Mouse (Mus musculus): ENCODE data around the gene Edem2. TPM values are rescaled to one million over a fixed set of nuclear protein-coding genes. Genes with fewer than 3 reads are reported as not detected.
"Not testable (repeated sequence)": the region's sequence is repeated elsewhere in the genome, so short reads cannot be mapped to it uniquely, and the experiment has no call there.

Gene Edem2
- polyA plus RNA-seq, 1 experiment from 2014 or later, result 39.4 TPM

GRCm38 (mm10) chr2:155701399-155701919, 27.8 kb downstream of the Edem2 start:
- Histone ChIP-seq H3K27me3 (no peaks in the 10 kb centered on the region), H3K4me3 (replicated peaks) (no peak overlapping the region), H3K27ac (replicated peaks) (no peak overlapping the region), H3K9ac (no peak overlapping the region), H3K4me2 (replicated peaks) (no peak overlapping the region), H3K36me3 (peaks cover 33% of the 10 kb centered on the region), H3K9me3 (replicated peaks) (no peaks in the 10 kb centered on the region), H3K4me1 (no peaks in the 10 kb centered on the region)
- 84% methylated on average over 19 of the region's 19 CpGs for WGBS
- no peak for ATAC-seq (ENCODE audit: insufficient number of reproducible peaks, low FRiP score, low TSS enrichment, low read depth)

- not testable (repeated sequence) for H3K4me2 ChIP-seq (replicated peaks); H3K27ac ChIP-seq (replicated peaks); ATAC-seq (ENCODE audit: insufficient number of reproducible peaks, low FRiP score, low TSS enrichment, low read depth); H3K4me1 ChIP-seq; H3K9ac ChIP-seq; H3K27me3 ChIP-seq; H3K4me3 ChIP-seq (replicated peaks); H3K9me3 ChIP-seq (replicated peaks)
- WGBS, result 89% methylated on average over 6 of the region's 6 CpGs
- H3K36me3 ChIP-seq, result peaks cover 14% of the 10 kb centered on the region; the same call in 1 of the 2 replicates
Measured at GRCm38 (mm10) chr2:155698443-155698842, 30.8 kb downstream of the Edem2 start.

- Histone ChIP-seq H3K4me3 (replicated peaks) (no peak overlapping the region), H3K4me2 (replicated peaks) (no peak overlapping the region), H3K27me3 (no peaks in the 10 kb centered on the region), H3K36me3 (0 out of 2 replicates have a peak, but pooled peaks cover 3% of the 10 kb centered on the region), H3K9ac (no peak overlapping the region), H3K27ac (replicated peaks) (no peak overlapping the region), H3K4me1 (no peaks in the 10 kb centered on the region), H3K9me3 (replicated peaks) (no peaks in the 10 kb centered on the region)
- no peak for ATAC-seq (ENCODE audit: insufficient number of reproducible peaks, low FRiP score, low TSS enrichment, low read depth)
- WGBS, result 75% methylated on average over 7 of the region's 7 CpGs
Measured at GRCm38 (mm10) chr2:155696851-155697250, 32.4 kb downstream of the Edem2 start.

DNA sequence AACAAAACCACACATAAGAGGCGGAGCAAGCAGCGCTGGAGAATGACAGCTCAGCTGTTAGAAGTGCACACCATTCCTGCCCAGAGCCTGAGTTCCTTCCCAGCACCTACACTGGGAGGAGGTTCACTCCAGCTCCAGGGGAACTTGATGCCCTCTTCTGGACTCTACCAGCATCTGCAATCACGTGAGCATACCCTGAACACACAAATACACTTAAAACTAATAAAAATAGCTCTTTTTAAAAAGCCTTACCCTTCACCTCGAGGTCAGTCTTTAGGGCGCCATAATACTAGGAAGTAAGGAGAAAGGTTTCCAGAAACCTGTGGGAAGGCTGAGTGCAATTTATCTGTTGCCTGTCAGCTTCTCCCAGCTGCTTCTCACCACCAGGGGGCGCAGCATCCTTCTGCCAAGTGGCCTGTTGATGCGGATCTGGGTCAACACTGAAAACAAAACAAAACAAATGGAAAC, 33.1 kb downstream of the Edem2 start:
- ATAC-seq (ENCODE audit: insufficient number of reproducible peaks, low FRiP score, low TSS enrichment, low read depth), result no peak
- Histone ChIP-seq H3K36me3 (no peaks in the 10 kb centered on the region), H3K9ac (no peak overlapping the region), H3K4me2 (replicated peaks) (no peak overlapping the region), H3K4me3 (replicated peaks) (no peak overlapping the region), H3K9me3 (replicated peaks) (no peaks in the 10 kb centered on the region), H3K27ac (replicated peaks) (no peak overlapping the region), H3K4me1 (peaks cover 2% of the 10 kb centered on the region), H3K27me3 (no peaks in the 10 kb centered on the region)
- WGBS, result 14% methylated on average over 7 of the region's 7 CpGs

DNA sequence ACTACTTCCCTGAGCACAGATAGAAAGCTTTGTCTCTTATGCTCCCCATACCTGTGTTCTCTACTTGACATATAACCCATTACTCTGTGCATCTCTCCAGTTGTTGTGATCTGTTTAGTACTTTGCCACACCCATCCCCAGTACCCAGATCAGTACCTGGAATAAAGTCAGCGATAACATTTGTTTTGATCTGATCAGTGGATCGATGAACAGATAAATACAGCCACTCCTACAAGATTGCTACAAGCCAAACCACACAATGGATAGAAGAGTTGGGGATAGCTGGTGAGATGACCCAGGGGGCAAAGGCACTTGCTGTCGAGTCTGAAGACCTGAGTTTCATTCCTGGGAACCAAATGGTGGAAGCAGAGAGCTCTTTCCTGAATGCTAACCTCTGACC, 34.0 kb downstream of the Edem2 start:
- Histone ChIP-seq H3K4me3 (replicated peaks) (no peak overlapping the region), H3K9ac (no peak overlapping the region), H3K9me3 (replicated peaks) (no peaks in the 10 kb centered on the region), H3K36me3 (no peaks in the 10 kb centered on the region; the same call in 1 of the 2 replicates), H3K4me2 (replicated peaks) (no peak overlapping the region), H3K27ac (replicated peaks) (no peak overlapping the region), H3K4me1 (peaks cover 10% of the 10 kb centered on the region), H3K27me3 (no peaks in the 10 kb centered on the region)
- no peak for ATAC-seq (ENCODE audit: insufficient number of reproducible peaks, low FRiP score, low TSS enrichment, low read depth)
- WGBS, result 65% methylated on average over 3 of the region's 3 CpGs

GRCm38 (mm10) chr2:155694564-155694963, 34.7 kb downstream of the Edem2 start:
- Histone ChIP-seq H3K4me3 (replicated peaks) (no peak overlapping the region), H3K27me3 (no peaks in the 10 kb centered on the region), H3K36me3 (no peaks in the 10 kb centered on the region; the same call in 1 of the 2 replicates), H3K9me3 (replicated peaks) (no peaks in the 10 kb centered on the region), H3K4me2 (replicated peaks) (no peak overlapping the region), H3K27ac (replicated peaks) (no peak overlapping the region), H3K9ac (no peak overlapping the region), H3K4me1 (peaks cover 15% of the 10 kb centered on the region)
- WGBS, result 69% methylated on average over 2 of the region's 2 CpGs
- ATAC-seq (ENCODE audit: insufficient number of reproducible peaks, low FRiP score, low TSS enrichment, low read depth), result no peak

- 74% methylated on average over 4 of the region's 4 CpGs for WGBS
- H3K36me3 ChIP-seq, result no peaks in the 10 kb centered on the region; the same call in 1 of the 2 replicates
- H3K27ac ChIP-seq (replicated peaks), result no peak overlapping the region
- H3K27me3 ChIP-seq, result no peaks in the 10 kb centered on the region
- H3K4me3 ChIP-seq (replicated peaks), result no peak overlapping the region
- no peaks in the 10 kb centered on the region for H3K9me3 ChIP-seq (replicated peaks)
- no peak for ATAC-seq (ENCODE audit: insufficient number of reproducible peaks, low FRiP score, low TSS enrichment, low read depth)
- no peak overlapping the region for H3K9ac ChIP-seq
- no peak overlapping the region for H3K4me2 ChIP-seq (replicated peaks)
- peaks cover 19% of the 10 kb centered on the region for H3K4me1 ChIP-seq
Measured at GRCm38 (mm10) chr2:155693136-155693535, 36.1 kb downstream of the Edem2 start.

DNA sequence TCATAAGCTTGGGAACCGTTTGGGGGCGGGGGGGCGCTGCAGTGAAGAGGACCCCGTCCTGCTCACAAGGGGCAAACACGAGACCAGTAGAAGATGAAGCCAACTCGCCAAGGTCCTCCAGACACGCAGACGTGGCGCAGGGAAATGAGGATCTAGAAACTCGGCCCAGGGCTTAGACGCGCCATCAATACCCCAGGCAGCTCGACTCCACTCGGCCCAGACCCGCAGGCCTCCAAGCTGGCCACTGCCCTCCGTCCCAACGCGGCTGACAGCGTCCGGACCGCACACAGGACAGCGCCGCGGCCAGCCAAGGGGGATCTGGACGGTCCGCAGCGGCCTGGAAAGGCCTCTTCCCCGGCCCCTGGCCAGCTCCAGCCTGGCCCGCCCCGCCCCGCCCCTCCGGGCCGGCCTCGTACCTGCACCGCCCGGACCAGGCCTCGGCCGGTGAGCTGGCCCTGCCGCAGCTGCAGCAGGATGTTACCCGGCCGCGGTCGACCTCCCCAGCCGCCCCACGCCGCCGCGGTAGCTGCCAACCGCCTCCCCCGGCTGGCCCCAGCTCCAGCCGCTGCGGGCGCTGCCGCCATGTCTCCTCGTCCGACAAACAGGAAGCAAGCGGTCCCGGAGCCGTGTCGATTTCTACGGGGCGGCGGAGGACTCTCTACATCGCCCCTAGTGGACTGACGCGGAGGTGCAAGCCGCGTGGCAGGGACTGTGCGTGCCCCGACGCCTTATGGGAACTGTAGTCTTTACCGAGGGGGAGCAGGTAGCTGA, 37.4 kb downstream of the Edem2 start, which contains the start of gene Trpc4ap:
Trpc4ap (minus strand) TSS at position 662 of the 771 bp plus-strand sequence.
- under 1% methylated on average over 69 of the region's 72 CpGs for WGBS
- no peaks in the 10 kb centered on the region for H3K27me3 ChIP-seq
- H3K27ac ChIP-seq (replicated peaks), result peak within 1 kb of the TSS; percentile 86
- no peaks in the 10 kb centered on the region; the same call in none of the 2 replicates for H3K36me3 ChIP-seq
- peak within 1 kb of the TSS; percentile 69 for H3K4me2 ChIP-seq (replicated peaks)
- ATAC-seq (ENCODE audit: insufficient number of reproducible peaks, low FRiP score, low TSS enrichment, low read depth), result peak; percentile 94
- peaks cover 19% of the 10 kb centered on the region for H3K4me1 ChIP-seq
- H3K4me3 ChIP-seq (replicated peaks), result peak within 1 kb of the TSS; percentile 97
- H3K9ac ChIP-seq, result peak within 1 kb of the TSS; percentile 95
- H3K9me3 ChIP-seq (replicated peaks), result no peaks in the 10 kb centered on the region

- Histone ChIP-seq H3K4me1 (peaks cover 19% of the 10 kb centered on the region), H3K4me2 (replicated peaks) (peak overlapping the region; percentile 69), H3K36me3 (no peaks in the 10 kb centered on the region; the same call in none of the 2 replicates), H3K27me3 (no peaks in the 10 kb centered on the region), H3K4me3 (replicated peaks) (peak overlapping the region; percentile 97), H3K9me3 (replicated peaks) (no peaks in the 10 kb centered on the region), H3K27ac (replicated peaks) (peak overlapping the region; percentile 86), H3K9ac (peak overlapping the region; percentile 95)
- WGBS, result 5% methylated on average over 8 of the region's 8 CpGs
- no peak for ATAC-seq (ENCODE audit: insufficient number of reproducible peaks, low FRiP score, low TSS enrichment, low read depth)
Measured at GRCm38 (mm10) chr2:155691336-155691722, 37.9 kb downstream of the Edem2 start.

DNA sequence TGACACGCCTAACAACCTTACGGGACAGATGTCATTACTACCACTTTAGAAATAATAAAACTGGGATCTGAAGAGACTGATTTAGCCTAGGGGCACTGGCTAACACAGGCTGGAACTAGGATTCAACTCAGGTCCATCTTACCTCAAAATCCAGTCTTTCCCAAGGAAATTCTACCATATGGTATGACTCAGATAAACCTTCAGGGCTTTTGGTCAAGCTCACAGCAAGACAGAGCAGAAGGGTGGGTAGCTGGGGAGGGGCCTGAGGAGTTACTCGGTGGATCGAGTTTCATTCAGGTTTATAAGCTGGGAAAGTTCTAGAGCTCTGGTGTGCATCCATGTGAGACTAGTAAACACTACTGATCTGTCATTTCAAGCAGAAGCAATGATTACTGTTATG, 40.1 kb downstream of the Edem2 start:
- 68% methylated on average over 4 of the region's 4 CpGs for WGBS
- H3K4me2 ChIP-seq (replicated peaks), result no peak overlapping the region
- no peak overlapping the region for H3K9ac ChIP-seq
- H3K9me3 ChIP-seq (replicated peaks), result no peaks in the 10 kb centered on the region
- peaks cover 19% of the 10 kb centered on the region for H3K4me1 ChIP-seq
- H3K4me3 ChIP-seq (replicated peaks), result no peak overlapping the region
- no peaks in the 10 kb centered on the region; the same call in none of the 2 replicates for H3K36me3 ChIP-seq
- no peaks in the 10 kb centered on the region for H3K27me3 ChIP-seq
- no peak overlapping the region for H3K27ac ChIP-seq (replicated peaks)
- no peak for ATAC-seq (ENCODE audit: insufficient number of reproducible peaks, low FRiP score, low TSS enrichment, low read depth)

GRCm38 (mm10) chr2:155687746-155688145, 41.5 kb downstream of the Edem2 start:
- H3K4me1 ChIP-seq, result peaks cover 19% of the 10 kb centered on the region
- ATAC-seq (ENCODE audit: insufficient number of reproducible peaks, low FRiP score, low TSS enrichment, low read depth), result no peak
- no peaks in the 10 kb centered on the region for H3K27me3 ChIP-seq
- no peak overlapping the region for H3K9ac ChIP-seq
- H3K4me2 ChIP-seq (replicated peaks), result no peak overlapping the region
- H3K36me3 ChIP-seq, result no peaks in the 10 kb centered on the region; the same call in none of the 2 replicates
- H3K4me3 ChIP-seq (replicated peaks), result no peak overlapping the region
- no peak overlapping the region for H3K27ac ChIP-seq (replicated peaks)
- H3K9me3 ChIP-seq (replicated peaks), result no peaks in the 10 kb centered on the region
- WGBS, result 96% methylated on average over 11 of the region's 11 CpGs
